Mouse (Mus musculus) kidney, adult 2 months (tissue): ENCODE results near the gene Dsn1.

ENCODE experiments used
- CTCF ChIP-seq: fragments of 200-500 bp; conservative IDR thresholded peaks from 2 replicates; pipeline ENCODE4 v1.5.1; 2011; ENCODE audit warnings: low read depth, mild to moderate bottlenecking, control low read depth, low read length, moderate library complexity, mixed read lengths; ENCODE audit not compliant: insufficient read depth, insufficient read length
- POLR2A ChIP-seq: fragments of 200-500 bp; IDR thresholded peaks from one replicate; pipeline ENCODE4 v1.6.1; 2011; ENCODE audit warnings: low read depth, low read length, control low read depth

- TF ChIP-seq CTCF (no peak), POLR2A (no peak)
These were observed 40.0 kb upstream of the Dsn1 start for GRCm38 (mm10) chr2:157046956-157047355.
